Mouse (Mus musculus): ENCODE results near the gene Utp11.

The Utp11 gene

GRCm38 (mm10) chr4:124632856-124633255, 60.5 kb downstream of the Utp11 start:
- no peak for DNase-seq (ENCODE audit: low read depth)

- DNase-seq (ENCODE audit: low read depth): no peak
Measured at GRCm38 (mm10) chr4:124631456-124631855, 61.9 kb downstream of the Utp11 start.
